ENCODE assay signal across 20 mouse cellular contexts in genomic region chr1:180837186-180837585, GRCm38 (mm10). TPM values are rescaled to one million over a fixed set of nuclear protein-coding genes. Genes with fewer than 3 reads are reported as not detected.
"Had no signal": no experiment of that assay in that cellular context is flagged by ENCODE, and none has a peak within 500 bp of the region (broad histone marks: within the 10 kb centered on the region; RNA-seq: fewer than 3 reads in every experiment).

No protein-coding gene starts in this region.

- DNase-seq: kidney, adult 18-20 months; kidney, adult 9 months; kidney, postnatal 14 days; kidney, postnatal 4 days; liver; liver, embryonic 13.5 days; liver, postnatal 0 days; lung, embryonic 14.5 days; thymus, postnatal 25 days had no signal

- H3K4me1 ChIP-seq: limb, embryonic 13.5 days; midbrain, embryonic 13.5 days had no signal

- H3K27ac ChIP-seq: limb, embryonic 13.5 days; liver, embryonic 13.5 days; macrophage; midbrain, embryonic 13.5 days had no signal

- H3K4me2 ChIP-seq: limb, embryonic 13.5 days; liver, embryonic 13.5 days; lung, embryonic 14.5 days; midbrain, embryonic 13.5 days had no signal

- H3K36me3 ChIP-seq: limb, embryonic 10.5 days; limb, embryonic 13.5 days; liver, embryonic 13.5 days; midbrain, embryonic 13.5 days had no signal

- H3K4me3 ChIP-seq: limb, embryonic 10.5 days; limb, embryonic 13.5 days; liver, embryonic 13.5 days; midbrain, embryonic 13.5 days had no signal

- H3K9me3 ChIP-seq: limb, embryonic 10.5 days; limb, embryonic 13.5 days; liver, embryonic 13.5 days; midbrain, embryonic 13.5 days had no signal

- H3K9ac ChIP-seq: limb, embryonic 13.5 days; liver, embryonic 13.5 days; liver, postnatal 0 days; lung, embryonic 14.5 days; midbrain, embryonic 13.5 days had no signal

- H3K27me3 ChIP-seq: limb, embryonic 13.5 days; midbrain, embryonic 13.5 days had no signal

- ATAC-seq: liver, postnatal 0 days; lung, postnatal 0 days; midbrain, embryonic 13.5 days; midbrain, embryonic 16.5 days had no signal

RNA-seq across cellular contexts. Expression of gene Lefty2, which starts 55.7 kb away (rescaled TPM):
- total RNA-seq: megakaryocyte, adult 5-6 weeks; monocyte, adult 5-6 weeks had no signal
- polyA plus RNA-seq: limb, embryonic 10.5 days; liver, embryonic 13.5 days; liver, postnatal 0 days; lung, embryonic 14.5 days; macrophage; neural tube, embryonic 11.5 days; small intestine, adult 2 months; spleen, adult 2 months had no signal
